Mouse (Mus musculus) erythroblast, embryonic 14.5 days (primary cell): ENCODE measurements around the gene Akap13.

Experiments
- GATA1 ChIP-seq: IDR thresholded peaks from 2 replicates; pipeline ENCODE4 v1.6.1; 2012; ENCODE audit warnings: low read length, inconsistent platforms, mixed read lengths
- TAL1 ChIP-seq: IDR thresholded peaks from 3 replicates; pipeline ENCODE4 v1.6.1; 2012; ENCODE audit warnings: low read length, inconsistent platforms, mixed read lengths

DNA sequence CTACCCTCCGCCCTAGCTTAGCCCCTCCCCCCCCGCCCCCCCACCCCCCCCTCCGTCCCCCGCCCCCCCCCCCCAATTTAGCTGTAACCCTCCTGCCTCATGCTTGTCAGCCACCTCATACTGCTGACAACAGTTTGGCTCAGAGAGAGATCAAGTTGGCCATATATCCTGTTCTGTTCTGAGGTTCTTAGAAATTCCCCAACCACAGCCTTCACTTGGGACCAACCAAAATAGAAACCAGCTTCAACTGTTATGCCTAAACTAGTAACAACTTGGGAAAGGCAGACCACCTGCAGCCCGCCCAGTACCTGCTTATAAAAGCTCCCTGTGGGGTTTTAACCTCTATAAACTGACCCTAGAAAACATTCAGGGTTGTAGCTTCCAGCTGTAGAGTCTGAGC lies 325.5 kb downstream of the Akap13 start:
- no peak for TF ChIP-seq TAL1
- TF ChIP-seq GATA1 = no peak
